Mouse (Mus musculus) testis, postnatal 14 days (tissue): ENCODE data around the gene Mllt11.
A peak's percentile ranks its signal among the peaks of the same experiment; 100 is the strongest.

Experiments
- DNase-seq: peaks from one replicate; pipeline ENCODE4 v3.0.0; 2021; ENCODE audit warnings: low spot score

Gene Mllt11

DNA sequence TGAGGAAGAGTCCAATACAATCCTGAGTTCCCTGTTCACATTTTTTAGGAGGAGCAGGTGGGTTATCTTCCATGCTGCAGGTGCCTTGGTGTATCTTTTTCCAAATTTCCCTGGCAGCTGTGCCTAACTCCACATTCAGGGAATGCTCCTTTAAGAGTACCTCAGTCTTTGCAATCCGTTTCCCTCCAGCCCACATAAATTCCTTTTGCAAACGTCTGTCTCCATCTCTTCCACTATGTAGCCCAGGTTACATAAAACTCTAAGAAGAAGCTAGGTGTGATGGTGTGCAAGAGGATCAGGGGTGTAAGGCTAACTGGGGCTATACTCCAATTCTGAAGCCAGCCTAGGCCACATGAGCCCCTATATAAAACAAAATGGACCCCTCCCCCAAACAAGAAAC is 11.1 kb upstream of the Mllt11 start:
- no peak for DNase-seq

DNA sequence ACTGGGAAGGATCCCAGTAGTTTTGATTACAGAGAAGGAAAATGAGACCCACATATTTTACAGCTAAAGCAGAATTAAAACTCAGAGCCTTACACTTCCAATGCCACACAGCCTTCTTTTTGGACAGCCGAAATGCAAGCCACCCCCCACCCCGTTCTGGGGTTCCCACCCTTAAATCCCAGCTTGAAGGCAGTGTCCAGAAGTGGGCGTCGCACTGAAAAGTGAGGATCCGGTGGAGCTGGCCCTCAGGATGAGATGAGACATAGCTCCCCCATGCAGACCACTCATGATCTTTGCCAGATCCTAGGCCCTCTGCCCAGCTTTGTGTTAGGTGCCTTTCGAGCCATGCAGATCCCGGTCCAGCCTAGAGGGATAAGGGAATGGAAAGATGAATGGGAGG is 9.5 kb upstream of the Mllt11 start, which contains the start of gene Gm128:
TSS of gene Gm128 (minus strand) at position 101 of the 400 bp plus-strand sequence.
- no peak for DNase-seq

DNA sequence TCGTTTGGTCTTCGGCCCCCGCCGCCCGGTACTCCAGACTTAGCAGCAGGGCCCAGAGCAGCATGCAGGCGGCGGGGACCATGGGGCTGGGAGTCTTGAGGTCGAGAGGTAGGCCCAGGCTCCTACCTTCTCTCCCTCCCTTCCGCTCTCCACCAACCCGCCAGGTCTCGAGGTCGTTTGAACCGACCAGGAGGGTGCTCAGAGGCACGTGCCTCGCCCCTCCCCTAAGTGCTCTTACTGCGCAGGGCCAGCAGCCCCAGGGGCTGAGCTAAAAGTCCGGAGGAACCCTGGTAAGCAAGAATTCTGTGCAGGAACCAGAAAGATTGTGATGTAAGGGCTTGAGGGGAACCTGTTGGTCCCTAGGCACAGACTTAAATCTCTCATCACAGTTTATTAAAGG is 8.9 kb upstream of the Mllt11 start:
- peak; percentile 39 for DNase-seq

GRCm38 (mm10) chr3:95239971-95240370 is 8.0 kb upstream of the Mllt11 start:
- no peak for DNase-seq

DNA sequence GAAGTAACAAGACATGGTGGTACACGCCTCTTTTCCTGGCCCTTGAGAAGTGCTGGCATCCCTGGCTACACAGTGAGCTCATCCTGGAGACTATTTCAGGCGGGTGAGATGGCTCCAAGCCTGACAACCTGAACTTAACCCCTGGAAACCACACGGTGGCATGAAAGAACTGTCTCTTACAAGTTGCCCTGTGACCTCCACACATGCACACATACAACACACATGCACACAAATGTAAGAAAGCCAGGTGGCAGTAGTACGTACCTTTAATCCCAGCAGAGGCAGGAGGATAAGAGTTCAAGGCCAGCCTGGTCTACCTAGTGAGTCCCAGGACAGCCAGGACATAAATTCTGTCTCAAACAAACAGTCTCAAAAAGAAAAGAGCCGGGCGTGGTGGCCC is 7.1 kb upstream of the Mllt11 start:
- no peak for DNase-seq

DNA sequence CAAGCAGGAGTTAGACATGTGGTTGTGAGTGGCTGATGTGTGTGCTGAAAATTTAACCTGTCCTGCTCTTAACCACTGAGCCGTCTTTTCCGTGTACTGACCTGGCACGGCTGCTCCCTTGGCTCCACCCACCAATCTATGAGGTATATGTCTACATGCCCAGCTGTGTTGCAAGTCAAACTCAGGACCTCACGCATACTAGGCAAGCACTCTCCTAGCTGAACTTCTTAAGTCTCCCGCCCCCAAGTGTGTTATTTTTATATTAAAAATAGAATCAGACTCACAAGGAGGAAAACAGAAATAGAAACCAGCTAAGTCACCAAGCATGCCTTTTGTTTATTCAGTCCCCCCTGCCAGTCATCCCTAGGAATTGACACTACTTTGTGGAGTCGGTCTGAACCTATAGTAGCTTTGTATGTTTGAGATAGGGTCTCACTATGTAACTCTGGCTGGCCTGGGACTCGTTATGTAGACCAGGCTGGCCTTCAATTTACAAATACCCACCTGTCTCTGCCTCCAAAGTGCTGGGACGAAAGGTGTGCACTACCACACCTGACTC is 5.6 kb upstream of the Mllt11 start:
- DNase-seq = no peak

- no peak for DNase-seq
Observed at GRCm38 (mm10) chr3:95235386-95236301, 3.7 kb upstream of the Mllt11 start.

DNA sequence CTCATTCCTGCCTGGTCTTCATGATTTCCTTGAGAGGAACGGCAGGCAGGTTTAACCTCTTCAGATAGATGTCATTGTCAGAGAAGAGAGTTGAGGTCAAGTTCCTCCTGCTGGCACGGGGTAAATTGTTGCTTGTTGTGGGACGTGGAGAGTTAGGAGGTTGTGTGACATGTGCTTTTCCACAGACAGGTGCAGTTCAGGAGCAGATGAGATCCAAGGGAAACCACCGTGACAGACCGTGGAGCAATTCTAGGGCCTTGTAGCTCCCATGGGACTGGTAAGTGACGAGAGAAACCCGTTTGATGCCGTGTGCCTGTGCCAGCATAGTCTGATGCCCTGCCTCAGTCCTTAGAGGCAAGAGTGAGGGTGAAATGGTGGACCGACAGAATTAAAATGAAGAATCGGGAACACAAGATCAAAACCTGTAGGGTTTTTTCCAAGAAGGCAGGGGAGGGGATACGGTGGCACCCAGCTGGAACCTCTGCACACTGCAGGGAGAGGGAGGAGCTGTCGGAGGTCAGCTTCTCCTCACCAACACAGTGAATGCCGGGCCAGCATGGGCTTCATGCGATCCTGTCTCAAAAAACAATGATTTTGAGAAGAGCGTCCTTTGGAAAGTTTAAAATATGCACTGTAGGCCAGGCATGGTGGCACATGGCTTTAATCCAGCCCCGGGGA is 1.5 kb upstream of the Mllt11 start:
- no peak for DNase-seq

GRCm38 (mm10) chr3:95232771-95233170 is 800 bp upstream of the Mllt11 start:
- DNase-seq = no peak

- no peak for DNase-seq
Observed at GRCm38 (mm10) chr3:95230495-95231297, 1.3 kb downstream of the Mllt11 start.

- peak; percentile 32 for DNase-seq
Observed at GRCm38 (mm10) chr3:95229781-95230494, 2.0 kb downstream of the Mllt11 start.

- peak; percentile 48 for DNase-seq
Observed at GRCm38 (mm10) chr3:95228894-95229780, 2.8 kb downstream of the Mllt11 start.

- DNase-seq = peak; percentile 84
Observed at GRCm38 (mm10) chr3:95228148-95228893, 3.6 kb downstream of the Mllt11 start, which contains the start of gene Cdc42se1. Gene Cdc42se1, plus strand, starts transcription at chr3:95228732.

- no peak for DNase-seq
Observed at GRCm38 (mm10) chr3:95227214-95227613, 4.8 kb downstream of the Mllt11 start.

DNA sequence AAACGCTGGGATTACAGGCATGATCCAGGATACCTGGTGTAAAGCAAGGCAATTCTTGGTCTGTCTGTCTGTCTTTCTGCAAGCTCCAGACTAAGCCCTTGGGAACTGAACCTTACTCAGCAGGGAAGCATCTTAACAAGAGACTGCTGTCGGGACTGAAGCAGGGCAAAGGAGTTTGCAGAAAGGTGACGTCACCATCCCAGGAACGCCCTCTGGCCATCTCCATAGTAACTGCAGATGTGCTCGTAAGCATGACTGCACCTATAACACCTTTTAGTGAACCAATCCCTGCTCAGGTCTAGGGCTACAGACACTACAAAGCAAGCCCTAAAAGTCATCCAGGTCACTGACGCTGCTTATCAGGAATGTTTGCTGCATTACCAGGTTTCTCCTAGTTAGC is 7.7 kb downstream of the Mllt11 start:
- no peak for DNase-seq

DNA sequence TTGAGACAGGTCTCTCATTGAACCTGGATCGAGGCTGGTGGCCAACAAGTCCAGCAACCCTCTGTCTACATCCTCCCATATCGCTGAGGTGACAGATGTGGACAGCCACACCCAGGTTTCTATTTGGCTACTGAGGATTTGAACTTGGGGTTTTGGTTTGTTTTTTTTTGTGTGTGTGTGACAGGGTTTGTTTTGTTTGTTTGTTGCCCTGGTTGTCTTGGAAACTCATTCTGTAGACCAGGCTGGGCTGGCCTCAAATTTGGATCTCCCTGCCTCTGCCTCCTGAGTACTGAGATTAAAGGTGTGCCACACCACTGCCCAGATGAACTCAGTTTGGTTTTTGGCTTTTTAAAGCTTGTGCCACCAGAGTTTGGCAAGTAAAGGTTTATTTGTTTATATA is 8.9 kb downstream of the Mllt11 start:
- no peak for DNase-seq

GRCm38 (mm10) chr3:95218466-95219137 is 13.4 kb downstream of the Mllt11 start:
- DNase-seq = no peak

DNA sequence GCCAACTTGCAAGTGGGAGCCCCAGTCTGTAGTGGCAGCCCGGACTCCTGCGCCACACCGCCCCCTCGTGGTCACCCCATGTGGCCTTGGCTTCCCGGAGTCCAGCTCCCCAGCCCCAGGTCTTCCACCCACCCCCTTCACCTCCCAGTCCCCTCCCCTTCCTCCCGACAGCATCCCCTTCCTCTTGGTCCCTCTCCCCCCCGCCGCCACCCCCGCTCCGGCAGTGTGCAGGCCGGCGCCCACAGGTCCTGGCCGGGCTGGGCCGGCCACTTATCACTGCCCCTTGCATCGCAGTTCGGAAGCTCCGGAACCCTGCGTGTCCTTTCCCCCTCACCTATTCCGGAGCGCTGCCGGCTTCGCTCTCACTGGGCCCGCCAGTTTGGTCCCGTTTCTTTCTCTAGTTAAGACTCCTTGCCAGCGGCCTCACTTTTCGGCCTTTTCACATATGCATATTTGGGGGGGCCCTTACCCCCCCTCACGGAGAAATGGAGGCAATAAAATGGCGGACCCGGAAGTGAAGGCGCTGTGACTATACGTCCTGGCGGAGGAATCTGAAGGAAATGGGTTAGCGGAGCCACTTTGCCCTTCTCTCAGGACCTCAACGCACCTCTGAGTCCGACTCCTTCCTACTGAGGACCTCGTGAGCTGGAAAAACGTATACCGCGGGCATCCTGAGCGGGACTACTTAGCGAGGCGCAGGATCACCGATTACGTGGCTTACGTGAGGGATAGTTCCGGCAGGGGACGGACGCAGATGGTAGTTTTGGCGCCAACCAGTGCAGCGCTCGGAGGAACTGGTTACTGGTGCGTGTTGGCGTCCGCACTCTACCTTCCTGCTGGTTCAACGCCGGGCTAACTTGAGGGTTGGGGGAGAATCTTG is 14.5 kb downstream of the Mllt11 start, which contains the start of gene Gabpb2:
TSS of gene Gabpb2 (minus strand) at position 662 of the 880 bp plus-strand sequence.
- peak; percentile 93 for DNase-seq
